Mouse (Mus musculus): ENCODE measurements around the gene Ip6k1. TPM values are rescaled to one million over a fixed set of nuclear protein-coding genes. Genes with fewer than 3 reads are reported as not detected.

The Ip6k1 gene
- total and polyA plus RNA-seq, 3 experiments = 31.8 to 59.1 (median 37.2) TPM

- peaks cover 2 to 9% of the 10 kb centered on the region in 2 experiments for H3K36me3 ChIP-seq (ENCODE audit: control insufficient read depth in 1 of 2, insufficient read depth in 2 of 2, low read length in 2 of 2)
- TF ChIP-seq E2F4 (IDR thresholded peaks at IDR 0.05; ENCODE audit: borderline replicate concordance, low read depth, low read length) = no peak
- no peak for TF ChIP-seq NELFE (IDR thresholded peaks at IDR 0.05; ENCODE audit: low read depth, low read length)
- no peak for TF ChIP-seq POLR2AphosphoS5 (IDR thresholded peaks at IDR 0.05; ENCODE audit: borderline replicate concordance, low read depth, low read length)
- TF ChIP-seq ZMIZ1 (IDR thresholded peaks at IDR 0.05; ENCODE audit: low read depth, low read length) = 0 out of 2 replicates have a peak, but pooled peaks have one; percentile 8
- H3K27me3 ChIP-seq (ENCODE audit: control insufficient read depth in 1 of 2, insufficient read depth in 2 of 2, low read length in 2 of 2) = no peaks in the 10 kb centered on the region
- DNase-seq (ENCODE audit: low read depth, low spot score) = no peak
- no peak overlapping the region for H3K9ac ChIP-seq (ENCODE audit: control insufficient read depth, low read depth, low read length, poor library complexity, severe bottlenecking)
- H3K27ac ChIP-seq (ENCODE audit: control insufficient read depth, low read depth, low read length) = no peak overlapping the region
- no peak overlapping the region for H3K4me3 ChIP-seq (ENCODE audit: control insufficient read depth in 1 of 2, insufficient read depth in 1 of 2, low read depth in 2 of 2, low read length in 2 of 2)
- H3K79me2 ChIP-seq (ENCODE audit: control insufficient read depth, insufficient read depth, low read length, poor library complexity) = peaks cover 7% of the 10 kb centered on the region
- peaks cover 0 to 18% of the 10 kb centered on the region in 2 experiments; a peak in 2 of 4 replicates for H3K4me1 ChIP-seq (ENCODE audit: control insufficient read depth in 1 of 2, insufficient read depth in 2 of 2, low read length in 2 of 2)
- H3K9me3 ChIP-seq (replicated peaks; ENCODE audit: insufficient read depth, low read length) = no peaks in the 10 kb centered on the region
Observed at GRCm38 (mm10) chr9:108082549-108082948, 80.2 kb downstream of the Ip6k1 start.

DNA sequence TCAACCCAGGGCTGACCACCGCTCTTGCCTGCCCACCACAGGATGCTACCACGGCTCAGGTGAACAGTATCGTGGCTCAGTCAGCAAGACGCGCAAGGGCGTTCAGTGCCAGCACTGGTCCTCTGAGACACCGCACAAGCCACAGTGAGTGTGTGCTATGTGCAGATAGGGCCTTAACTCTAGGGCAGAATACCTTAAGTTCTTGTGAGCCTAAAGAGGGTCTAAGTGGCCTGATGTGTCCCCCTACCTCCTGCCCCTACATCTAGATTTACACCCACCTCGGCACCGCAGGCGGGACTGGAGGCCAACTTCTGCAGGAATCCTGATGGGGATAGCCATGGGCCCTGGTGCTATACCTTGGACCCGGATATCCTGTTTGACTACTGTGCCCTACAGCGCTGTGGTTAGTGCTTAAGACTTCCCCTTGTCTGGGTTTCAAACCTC lies 80.7 kb downstream of the Ip6k1 start, which contains the start of gene Rnf123:
Rnf123 (minus strand) TSS at position 359 of the 444 bp plus-strand sequence.
- Histone ChIP-seq H3K79me2 (ENCODE audit: control insufficient read depth, insufficient read depth, low read length, poor library complexity) (peaks cover 3% of the 10 kb centered on the region; the same call in 1 of the 2 replicates), H3K9me3 (replicated peaks; ENCODE audit: insufficient read depth, low read length) (no peaks in the 10 kb centered on the region), H3K27ac (ENCODE audit: control insufficient read depth, low read depth, low read length) (no peak within 1 kb of the TSS), H3K4me1 (ENCODE audit: control insufficient read depth in 1 of 2, insufficient read depth in 2 of 2, low read length in 2 of 2) (peaks cover 0 to 14% of the 10 kb centered on the region in 2 experiments; a peak in 2 of 4 replicates), H3K36me3 (ENCODE audit: control insufficient read depth in 1 of 2, insufficient read depth in 2 of 2, low read length in 2 of 2) (peaks cover 2 to 5% of the 10 kb centered on the region in 2 experiments), H3K4me3 (ENCODE audit: control insufficient read depth in 1 of 2, insufficient read depth in 1 of 2, low read depth in 2 of 2, low read length in 2 of 2) (no peak within 1 kb of the TSS), H3K9ac (ENCODE audit: control insufficient read depth, low read depth, low read length, poor library complexity, severe bottlenecking) (no peak within 1 kb of the TSS), H3K27me3 (ENCODE audit: control insufficient read depth in 1 of 2, insufficient read depth in 2 of 2, low read length in 2 of 2) (no peaks in the 10 kb centered on the region)
- DNase-seq (ENCODE audit: low read depth, low spot score) = no peak
- no peak for TF ChIP-seq SMC3 (IDR thresholded peaks at IDR 0.05; ENCODE audit: low read depth, low read length)
- TF ChIP-seq TCF12 (IDR thresholded peaks at IDR 0.05; ENCODE audit: low read depth, low read length) = no peak
- no peak for TF ChIP-seq GATA1 (IDR thresholded peaks at IDR 0.05; ENCODE audit: low read depth, low read length)
- 0 out of 2 replicates have a peak, but pooled peaks have one; percentile 6 for TF ChIP-seq ZMIZ1 (IDR thresholded peaks at IDR 0.05; ENCODE audit: low read depth, low read length)
- no peak for TF ChIP-seq HCFC1 (IDR thresholded peaks at IDR 0.05; ENCODE audit: low read depth, low read length)

DNA sequence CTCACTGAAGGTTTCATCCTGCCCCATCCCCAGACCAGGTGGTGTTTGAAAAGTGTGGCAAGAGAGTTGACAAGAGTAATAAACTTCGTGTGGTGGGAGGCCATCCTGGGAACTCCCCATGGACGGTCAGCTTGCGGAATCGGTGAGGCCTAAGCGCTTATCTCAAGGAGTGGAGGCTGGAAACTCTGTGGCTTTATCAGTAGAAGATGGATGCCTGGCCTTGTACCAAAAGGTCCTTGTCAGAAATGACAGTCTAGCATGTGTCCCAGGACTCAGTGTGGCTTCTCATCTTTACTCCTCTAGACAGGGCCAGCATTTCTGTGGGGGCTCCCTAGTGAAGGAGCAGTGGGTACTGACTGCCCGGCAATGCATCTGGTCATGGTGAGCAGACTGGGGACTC lies 81.3 kb downstream of the Ip6k1 start:
- no peak overlapping the region for H3K9ac ChIP-seq (ENCODE audit: control insufficient read depth, low read depth, low read length, poor library complexity, severe bottlenecking)
- no peaks in the 10 kb centered on the region for H3K27me3 ChIP-seq (ENCODE audit: control insufficient read depth in 1 of 2, insufficient read depth in 2 of 2, low read length in 2 of 2)
- H3K4me3 ChIP-seq (ENCODE audit: control insufficient read depth in 1 of 2, insufficient read depth in 1 of 2, low read depth in 2 of 2, low read length in 2 of 2) = no peak overlapping the region
- H3K4me1 ChIP-seq (ENCODE audit: control insufficient read depth in 1 of 2, insufficient read depth in 2 of 2, low read length in 2 of 2) = peaks cover 0 to 12% of the 10 kb centered on the region in 2 experiments; a peak in 2 of 4 replicates
- DNase-seq (ENCODE audit: low read depth, low spot score) = no peak
- H3K27ac ChIP-seq (ENCODE audit: control insufficient read depth, low read depth, low read length) = no peak overlapping the region
- peaks cover 3 to 5% of the 10 kb centered on the region in 2 experiments for H3K36me3 ChIP-seq (ENCODE audit: control insufficient read depth in 1 of 2, insufficient read depth in 2 of 2, low read length in 2 of 2)
- H3K9me3 ChIP-seq (replicated peaks; ENCODE audit: insufficient read depth, low read length) = no peaks in the 10 kb centered on the region
- TF ChIP-seq MYC (IDR thresholded peaks at IDR 0.05; ENCODE audit: low read depth, low read length) (no peak), POLR2A (IDR thresholded peaks at IDR 0.05; ENCODE audit: control insufficient read depth in 1 of 2, insufficient read depth in 1 of 2, low read depth in 1 of 2, low read length in 2 of 2, poor library complexity in 1 of 2) (no peak; a peak in 1 of 4 replicates), SIN3A (IDR thresholded peaks at IDR 0.05; ENCODE audit: low read length) (no peak), E2F4 (IDR thresholded peaks at IDR 0.05; ENCODE audit: borderline replicate concordance, low read depth, low read length) (no peak), ELF1 (IDR thresholded peaks at IDR 0.05; ENCODE audit: low read depth, low read length) (no peak), BHLHE40 (IDR thresholded peaks at IDR 0.05; ENCODE audit: borderline replicate concordance, low read depth, low read length) (no peak), MXI1 (IDR thresholded peaks at IDR 0.05; ENCODE audit: low read depth, low read length) (no peak; the same call in 1 of the 2 replicates), RCOR1 (IDR thresholded peaks at IDR 0.05; ENCODE audit: low read depth, low read length) (no peak), GATA1 (IDR thresholded peaks at IDR 0.05; ENCODE audit: low read depth, low read length) (no peak), HCFC1 (IDR thresholded peaks at IDR 0.05; ENCODE audit: low read depth, low read length) (no peak), EP300 (IDR thresholded peaks at IDR 0.05; ENCODE audit: low read depth in 1 of 2, low read length in 2 of 2) (no peak), NELFE (IDR thresholded peaks at IDR 0.05; ENCODE audit: low read depth, low read length) (no peak)
- H3K79me2 ChIP-seq (ENCODE audit: control insufficient read depth, insufficient read depth, low read length, poor library complexity) = peaks cover 3% of the 10 kb centered on the region; the same call in 1 of the 2 replicates

Measured in MEL (cell line).